Mouse (Mus musculus): ENCODE results near the gene Gpr82. TPM values are rescaled to one million over a fixed set of nuclear protein-coding genes. Genes with fewer than 3 reads are reported as not detected.

Gene Gpr82
- total RNA-seq, 2 experiments from 2014 or later, result not detected

DNA sequence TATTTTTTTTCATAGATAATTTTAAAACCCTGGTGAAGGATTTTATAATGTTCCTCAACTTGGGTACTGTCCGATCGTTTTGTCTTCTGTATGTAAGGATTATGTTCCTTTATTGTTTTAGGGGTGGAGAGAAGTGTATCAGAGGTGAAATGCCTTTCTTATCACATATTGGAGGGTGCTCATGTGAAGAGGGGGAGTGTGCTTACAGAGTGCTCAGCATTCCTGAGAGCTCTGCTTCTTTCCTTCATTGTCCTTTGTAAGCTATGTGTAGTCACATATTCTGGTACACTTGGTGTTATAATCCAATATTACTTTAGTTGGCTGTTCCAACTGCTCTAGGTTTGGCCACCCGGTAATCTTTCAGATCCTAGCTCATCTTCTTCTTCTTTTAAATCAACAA is 39.5 kb downstream of the Gpr82 start:
- DNase-seq, result no peak

GRCm38 (mm10) chrX:13705051-13705450 is 43.9 kb downstream of the Gpr82 start:
- peak; percentile 16 for DNase-seq

DNA sequence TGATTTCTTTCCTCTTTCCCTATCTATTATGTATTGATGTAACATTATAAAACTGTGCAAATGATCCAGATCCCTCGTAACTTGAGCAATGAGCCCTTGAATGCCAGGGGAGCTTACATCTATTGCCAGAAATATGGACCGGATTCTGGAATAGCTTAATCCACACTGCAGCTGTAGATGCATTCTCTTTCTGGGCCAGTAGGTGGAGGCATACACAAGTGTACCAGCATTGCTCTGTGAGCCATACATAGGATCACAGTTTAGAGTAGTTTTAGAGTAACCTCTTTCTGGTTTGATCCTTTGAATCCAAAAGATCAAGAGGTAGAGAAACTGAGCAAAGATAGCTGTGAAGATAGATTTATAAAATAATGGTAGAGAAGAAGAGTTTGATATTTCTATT is 49.0 kb downstream of the Gpr82 start:
- peak; percentile 56 for DNase-seq

Small RNA genes within 50 kb of the gene (microRNA-seq; reads per million reads assigned to microRNA genes)
- not detected for gene Gm25246

Other genes with a start within 250 kb of the Gpr82 start
- gene Nyx, start 195.3 kb upstream of the Gpr82 start, total RNA-seq (2021), result under 1 TPM; 0.15 to 0.21 TPM
- gene Gpr34, start 29.3 kb upstream of the Gpr82 start, total RNA-seq (2021), result 1 to 10 TPM; 1.2 to 1.8 TPM
- 10 to 100 TPM; 31.6 to 38.0 TPM for gene Cask, start 190.0 kb downstream of the Gpr82 start, total RNA-seq (2021)

Measured in adrenal gland, postnatal 10 days (tissue).